Mouse (Mus musculus) c-Kit-negative CD71-positive TER-119-positive erythroid progenitor cells, embryonic 14.5 days (primary cell): Measurements from ENCODE around the gene Rapgef6.
"Not testable (repeated sequence)": the region's sequence is repeated elsewhere in the genome, so short reads cannot be mapped to it uniquely, and the experiment has no call there.

ENCODE experiments used
- DNase-seq: peaks from one replicate; pipeline ENCODE4 v3.0.0-alpha.2; 2013; ENCODE audit warnings: low read depth, low spot score

Rapgef6 gene

GRCm38 (mm10) chr11:54567959-54568358 is 45.3 kb downstream of the Rapgef6 start:
- no peak for DNase-seq

- DNase-seq: no peak
These were observed 52.1 kb downstream of the Rapgef6 start for GRCm38 (mm10) chr11:54574741-54575140.

- no peak for DNase-seq
These were observed 69.9 kb downstream of the Rapgef6 start for GRCm38 (mm10) chr11:54592585-54592984.

GRCm38 (mm10) chr11:54594049-54594448 is 71.4 kb downstream of the Rapgef6 start:
- no peak for DNase-seq

- DNase-seq: no peak
These were observed 72.4 kb downstream of the Rapgef6 start for GRCm38 (mm10) chr11:54595053-54595452.

- no peak for DNase-seq
These were observed 73.4 kb downstream of the Rapgef6 start for GRCm38 (mm10) chr11:54595905-54596555.

GRCm38 (mm10) chr11:54597902-54598447 is 75.3 kb downstream of the Rapgef6 start:
- DNase-seq: no peak

- DNase-seq: no peak
These were observed 78.5 kb downstream of the Rapgef6 start for GRCm38 (mm10) chr11:54601121-54601520.

- not testable (repeated sequence) for DNase-seq
These were observed 80.1 kb downstream of the Rapgef6 start for GRCm38 (mm10) chr11:54602764-54603163.

GRCm38 (mm10) chr11:54604415-54604814 is 81.8 kb downstream of the Rapgef6 start:
- DNase-seq: no peak

- no peak for DNase-seq
These were observed 91.0 kb downstream of the Rapgef6 start for GRCm38 (mm10) chr11:54613628-54614027.

GRCm38 (mm10) chr11:54614560-54614959 is 91.9 kb downstream of the Rapgef6 start:
- no peak for DNase-seq

- DNase-seq: no peak
These were observed 96.2 kb downstream of the Rapgef6 start for GRCm38 (mm10) chr11:54618841-54619240.

GRCm38 (mm10) chr11:54621725-54622124 is 99.1 kb downstream of the Rapgef6 start:
- DNase-seq: no peak

GRCm38 (mm10) chr11:54626905-54627304 is 104.3 kb downstream of the Rapgef6 start:
- DNase-seq: no peak

- no peak for DNase-seq
These were observed 123.8 kb downstream of the Rapgef6 start for GRCm38 (mm10) chr11:54646420-54646819.

GRCm38 (mm10) chr11:54648573-54648972 is 125.9 kb downstream of the Rapgef6 start:
- DNase-seq: no peak

- no peak for DNase-seq
These were observed 132.8 kb downstream of the Rapgef6 start for GRCm38 (mm10) chr11:54655420-54655819.

GRCm38 (mm10) chr11:54673575-54674298 is 151.1 kb downstream of the Rapgef6 start:
- DNase-seq: no peak

- DNase-seq: no peak
These were observed 153.3 kb downstream of the Rapgef6 start for GRCm38 (mm10) chr11:54675792-54676489.

GRCm38 (mm10) chr11:54679141-54679540 is 156.5 kb downstream of the Rapgef6 start:
- no peak for DNase-seq

- no peak for DNase-seq
These were observed 162.2 kb downstream of the Rapgef6 start for GRCm38 (mm10) chr11:54684831-54685230.
